Mouse (Mus musculus): ENCODE measurements around the gene Gm43720. TPM values are rescaled to one million over a fixed set of nuclear protein-coding genes. Genes with fewer than 3 reads are reported as not detected.
A peak's percentile ranks its signal among the peaks of the same experiment; 100 is the strongest.

The Gm43720 gene
- 0.04 and 0.08 TPM in 2 replicates for polyA plus RNA-seq (2012; rRNA removed)

GRCm38 (mm10) chr5:138279585-138280424 is at the start of gene Gm43720, which contains the start of the genes Gpc2 and Stag3:
TSS of gene Gm43720 (minus strand) at chr5:138279958.
TSS of gene Gpc2 (minus strand) at chr5:138280005.
TSS of gene Stag3 (plus strand) at chr5:138280240.
- no peak within 1 kb of the TSS for H3K27ac ChIP-seq (ENCODE audit: control insufficient read depth, insufficient read depth, low read length)
- WGBS, result 1% methylated on average over 56 of the region's 56 CpGs

GRCm38 (mm10) chr5:138312795-138313194 is 33.0 kb upstream of the Gm43720 start:
- Histone ChIP-seq H3K27me3 (ENCODE audit: control insufficient read depth, insufficient read depth, low read length) (no peaks in the 10 kb centered on the region), H3K4me1 (replicated peaks; ENCODE audit: control insufficient read depth, insufficient read depth, low read length) (no peaks in the 10 kb centered on the region), H3K36me3 (ENCODE audit: control insufficient read depth, insufficient read depth, low read length) (no peaks in the 10 kb centered on the region), H3K4me3 (ENCODE audit: control insufficient read depth, insufficient read depth, low read length) (no peak overlapping the region), H3K27ac (ENCODE audit: control insufficient read depth, insufficient read depth, low read length) (no peak overlapping the region)
- no peak for TF ChIP-seq CTCF (IDR thresholded peaks at IDR 0.05; ENCODE audit: borderline replicate concordance, control insufficient read depth, extremely low read depth, insufficient read depth, low read length, poor library complexity)
- no peak for TF ChIP-seq POLR2A (IDR thresholded peaks at IDR 0.05; ENCODE audit: control insufficient read depth, extremely low read depth, insufficient read depth, low read length, poor library complexity)
- DNase-seq, result no peak
- 96% methylated on average over 3 of the region's 3 CpGs for WGBS

More at GRCm38 (mm10) chr5:138279585-138280424, at the start of gene Gm43720, which contains the start of the genes Gpc2 and Stag3:
- H3K4me1 ChIP-seq (replicated peaks; ENCODE audit: control insufficient read depth, insufficient read depth, low read length), result peaks cover 7% of the 10 kb centered on the region; the same call in 1 of the 2 replicates
- peak within 1 kb of the TSS; percentile 61 for H3K4me3 ChIP-seq (ENCODE audit: control insufficient read depth, insufficient read depth, low read length)
- no peaks in the 10 kb centered on the region for H3K36me3 ChIP-seq (ENCODE audit: control insufficient read depth, insufficient read depth, low read length)
- H3K27me3 ChIP-seq (ENCODE audit: control insufficient read depth, insufficient read depth, low read length), result no peaks in the 10 kb centered on the region
- TF ChIP-seq CTCF (IDR thresholded peaks at IDR 0.05; ENCODE audit: borderline replicate concordance, control insufficient read depth, extremely low read depth, insufficient read depth, low read length, poor library complexity) (peak; percentile 11; the same call in 1 of the 2 replicates), POLR2A (IDR thresholded peaks at IDR 0.05; ENCODE audit: control insufficient read depth, extremely low read depth, insufficient read depth, low read length, poor library complexity) (peak; percentile 23; the same call in 1 of the 2 replicates)
- peak; percentile 88 for DNase-seq

GRCm38 (mm10) chr5:138299613-138300012 is 19.9 kb upstream of the Gm43720 start:
- Histone ChIP-seq H3K36me3 (ENCODE audit: control insufficient read depth, insufficient read depth, low read length) (no peaks in the 10 kb centered on the region), H3K4me1 (replicated peaks; ENCODE audit: control insufficient read depth, insufficient read depth, low read length) (no peaks in the 10 kb centered on the region), H3K27me3 (ENCODE audit: control insufficient read depth, insufficient read depth, low read length) (no peaks in the 10 kb centered on the region), H3K27ac (ENCODE audit: control insufficient read depth, insufficient read depth, low read length) (no peak overlapping the region), H3K4me3 (ENCODE audit: control insufficient read depth, insufficient read depth, low read length) (no peak overlapping the region)
- DNase-seq, result no peak
- 98% methylated on average over 2 of the region's 2 CpGs for WGBS
- TF ChIP-seq CTCF (IDR thresholded peaks at IDR 0.05; ENCODE audit: borderline replicate concordance, control insufficient read depth, extremely low read depth, insufficient read depth, low read length, poor library complexity), result no peak
- no peak for TF ChIP-seq POLR2A (IDR thresholded peaks at IDR 0.05; ENCODE audit: control insufficient read depth, extremely low read depth, insufficient read depth, low read length, poor library complexity)

- DNase-seq, result no peak
- TF ChIP-seq POLR2A (IDR thresholded peaks at IDR 0.05; ENCODE audit: control insufficient read depth, extremely low read depth, insufficient read depth, low read length, poor library complexity), result no peak
- Histone ChIP-seq H3K4me3 (ENCODE audit: control insufficient read depth, insufficient read depth, low read length) (no peak overlapping the region), H3K36me3 (ENCODE audit: control insufficient read depth, insufficient read depth, low read length) (no peaks in the 10 kb centered on the region), H3K27ac (ENCODE audit: control insufficient read depth, insufficient read depth, low read length) (no peak overlapping the region), H3K27me3 (ENCODE audit: control insufficient read depth, insufficient read depth, low read length) (no peaks in the 10 kb centered on the region), H3K4me1 (replicated peaks; ENCODE audit: control insufficient read depth, insufficient read depth, low read length) (no peaks in the 10 kb centered on the region)
Measured at GRCm38 (mm10) chr5:138294158-138294557, 14.4 kb upstream of the Gm43720 start.

- Histone ChIP-seq H3K27ac (ENCODE audit: control insufficient read depth, insufficient read depth, low read length) (no peak overlapping the region), H3K36me3 (ENCODE audit: control insufficient read depth, insufficient read depth, low read length) (no peaks in the 10 kb centered on the region), H3K4me3 (ENCODE audit: control insufficient read depth, insufficient read depth, low read length) (no peak overlapping the region), H3K4me1 (replicated peaks; ENCODE audit: control insufficient read depth, insufficient read depth, low read length) (no peaks in the 10 kb centered on the region), H3K27me3 (ENCODE audit: control insufficient read depth, insufficient read depth, low read length) (no peaks in the 10 kb centered on the region)
- TF ChIP-seq CTCF (IDR thresholded peaks at IDR 0.05; ENCODE audit: borderline replicate concordance, control insufficient read depth, extremely low read depth, insufficient read depth, low read length, poor library complexity) (no peak), POLR2A (IDR thresholded peaks at IDR 0.05; ENCODE audit: control insufficient read depth, extremely low read depth, insufficient read depth, low read length, poor library complexity) (no peak)
- DNase-seq, result no peak
- 86% methylated on average over 1 of the region's 1 CpGs for WGBS
Measured at GRCm38 (mm10) chr5:138291638-138292037, 11.9 kb upstream of the Gm43720 start.

GRCm38 (mm10) chr5:138287861-138288260 is 8.1 kb upstream of the Gm43720 start:
- WGBS, result 82% methylated on average over 3 of the region's 3 CpGs
- TF ChIP-seq POLR2A (IDR thresholded peaks at IDR 0.05; ENCODE audit: control insufficient read depth, extremely low read depth, insufficient read depth, low read length, poor library complexity) (no peak), CTCF (IDR thresholded peaks at IDR 0.05; ENCODE audit: borderline replicate concordance, control insufficient read depth, extremely low read depth, insufficient read depth, low read length, poor library complexity) (no peak)
- Histone ChIP-seq H3K36me3 (ENCODE audit: control insufficient read depth, insufficient read depth, low read length) (no peaks in the 10 kb centered on the region), H3K27me3 (ENCODE audit: control insufficient read depth, insufficient read depth, low read length) (no peaks in the 10 kb centered on the region), H3K4me3 (ENCODE audit: control insufficient read depth, insufficient read depth, low read length) (no peak overlapping the region), H3K4me1 (replicated peaks; ENCODE audit: control insufficient read depth, insufficient read depth, low read length) (no peaks in the 10 kb centered on the region), H3K27ac (ENCODE audit: control insufficient read depth, insufficient read depth, low read length) (no peak overlapping the region)
- peak; percentile 31 for DNase-seq
